Mouse (Mus musculus): ENCODE measurements around the gene Vps35l. TPM values are rescaled to one million over a fixed set of nuclear protein-coding genes. Genes with fewer than 3 reads are reported as not detected.

The Vps35l gene
- total and polyA plus RNA-seq, 2 experiments from 2014 or later = 41.0 to 63.8 TPM

DNA sequence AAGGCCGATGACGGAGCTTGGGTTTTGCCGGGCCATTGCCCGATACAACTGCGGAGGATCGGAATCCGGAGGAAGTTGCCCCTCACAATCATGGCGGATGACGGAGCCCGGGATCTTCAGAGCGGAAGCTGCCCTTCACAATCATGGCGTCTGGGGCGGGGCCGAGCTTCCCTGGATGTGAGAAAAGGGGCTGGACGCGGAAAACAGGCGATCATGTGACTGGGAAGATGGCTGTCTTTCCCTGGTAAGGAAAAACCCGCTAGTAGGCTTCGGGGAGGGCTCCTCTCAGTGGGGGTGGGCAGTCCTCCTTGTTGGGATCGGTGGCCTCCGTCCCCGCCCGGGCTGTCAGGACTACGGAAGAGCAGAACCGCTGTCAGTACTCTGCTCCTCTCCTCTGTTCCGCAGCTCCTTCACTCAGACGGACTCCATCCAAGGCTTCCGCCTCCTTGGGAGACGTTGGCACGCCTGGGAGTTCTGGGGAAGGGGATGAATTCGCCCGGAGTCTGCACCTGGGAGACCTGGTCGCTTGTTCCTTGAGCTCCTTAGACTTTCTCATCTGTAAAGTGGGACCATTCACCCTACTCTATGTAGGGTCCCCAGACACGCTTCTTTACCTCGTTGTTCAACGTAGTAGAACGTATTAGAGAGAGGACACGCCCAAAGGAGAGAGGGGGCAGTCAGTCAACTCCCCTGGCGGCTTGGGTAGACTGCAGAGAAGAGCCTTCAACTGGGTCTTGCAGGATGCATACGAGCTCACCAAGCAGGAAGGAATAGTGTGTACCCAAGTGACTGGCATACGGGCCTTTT, 709 bp downstream of the Vps35l start:
- 3% methylated on average over 41 of the region's 41 CpGs for WGBS
- peaks cover 17% of the 10 kb centered on the region for H3K36me3 ChIP-seq (replicated peaks; ENCODE audit: control insufficient read depth, insufficient read depth, low read length)
- ATAC-seq (ENCODE audit: insufficient read depth, low read depth) = peak; percentile 97
- peak overlapping the region; percentile 67 for H3K9ac ChIP-seq (replicated peaks; ENCODE audit: low read depth, low read length)
- peak overlapping the region; percentile 54; the same call in 1 of the 2 replicates for H3K27ac ChIP-seq (ENCODE audit: low read depth)
- TF ChIP-seq CTCF (IDR thresholded peaks at IDR 0.05; ENCODE audit: low read depth) = no peak
- no peak for TF ChIP-seq EP300 (IDR thresholded peaks at IDR 0.05; ENCODE audit: low read depth)
- DNase-seq (ENCODE audit: low spot score) = peak; percentile 94
- peak overlapping the region; percentile 91 for H3K4me2 ChIP-seq (ENCODE audit: low read depth, low read length)
- H3K27me3 ChIP-seq (ENCODE audit: control insufficient read depth, insufficient read depth, low read length) = no peaks in the 10 kb centered on the region
- peaks cover 9% of the 10 kb centered on the region for H3K4me1 ChIP-seq (ENCODE audit: control insufficient read depth, insufficient read depth)
- peak overlapping the region; percentile 84 for H3K4me3 ChIP-seq (ENCODE audit: low read depth, low read length)
- no peaks in the 10 kb centered on the region for H3K9me3 ChIP-seq (replicated peaks; ENCODE audit: control insufficient read depth, low read length)

DNA sequence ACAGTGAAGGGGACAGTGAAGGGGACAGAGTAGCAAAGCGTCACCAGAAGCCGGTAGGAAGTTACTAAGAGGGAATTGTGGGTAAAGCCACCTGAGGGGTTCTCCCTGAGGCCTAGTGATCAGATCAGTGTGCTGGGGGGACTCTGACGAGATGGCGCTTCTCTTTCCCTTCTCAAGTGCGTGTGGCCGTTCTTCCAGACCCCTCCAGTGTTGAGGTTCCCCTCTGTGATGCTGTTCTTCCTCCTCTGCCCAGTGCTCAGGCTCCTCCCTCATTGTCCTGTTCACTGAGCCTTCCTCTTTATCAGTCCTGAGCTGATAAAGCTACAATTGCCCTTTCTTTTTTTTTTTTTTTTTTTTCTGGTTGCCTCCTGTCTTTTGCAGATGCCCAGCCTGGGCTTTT, 2.3 kb downstream of the Vps35l start:
- Histone ChIP-seq H3K27me3 (ENCODE audit: control insufficient read depth, insufficient read depth, low read length) (no peaks in the 10 kb centered on the region), H3K36me3 (replicated peaks; ENCODE audit: control insufficient read depth, insufficient read depth, low read length) (peaks cover 30% of the 10 kb centered on the region), H3K27ac (ENCODE audit: low read depth) (no peak overlapping the region), H3K4me2 (ENCODE audit: low read depth, low read length) (no peak overlapping the region), H3K4me3 (ENCODE audit: low read depth, low read length) (no peak overlapping the region), H3K9me3 (replicated peaks; ENCODE audit: control insufficient read depth, low read length) (no peaks in the 10 kb centered on the region), H3K9ac (replicated peaks; ENCODE audit: low read depth, low read length) (no peak overlapping the region), H3K4me1 (ENCODE audit: control insufficient read depth, insufficient read depth) (peaks cover 9% of the 10 kb centered on the region)
- ATAC-seq (ENCODE audit: insufficient read depth, low read depth) (no peak), DNase-seq (ENCODE audit: low spot score) (no peak)
- WGBS = 61% methylated on average over 6 of the region's 6 CpGs
- no peak for TF ChIP-seq CTCF (IDR thresholded peaks at IDR 0.05; ENCODE audit: low read depth)
- no peak for TF ChIP-seq EP300 (IDR thresholded peaks at IDR 0.05; ENCODE audit: low read depth)

DNA sequence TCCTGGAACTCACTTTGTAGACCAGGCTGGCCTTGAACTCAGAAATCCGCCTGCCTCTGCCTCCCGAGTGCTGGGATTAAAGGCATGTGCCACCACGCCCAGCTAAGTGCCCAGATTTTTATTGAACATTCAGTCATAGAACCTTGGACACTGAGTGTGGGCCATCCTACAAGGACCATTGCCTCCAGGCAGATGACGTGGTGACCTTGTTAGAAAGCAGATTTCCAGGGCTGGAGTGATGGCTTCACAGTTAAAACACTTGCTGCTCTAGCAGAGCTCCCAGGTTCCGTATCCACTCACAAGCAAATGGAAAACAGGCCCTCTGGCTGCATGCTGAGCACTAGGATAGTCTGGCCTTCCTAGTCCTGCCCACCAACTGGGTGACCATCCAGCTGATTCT, 4.7 kb downstream of the Vps35l start:
- WGBS = 94% methylated on average over 5 of the region's 5 CpGs
- Histone ChIP-seq H3K9me3 (replicated peaks; ENCODE audit: control insufficient read depth, low read length) (no peaks in the 10 kb centered on the region), H3K4me2 (ENCODE audit: low read depth, low read length) (no peak overlapping the region), H3K27me3 (ENCODE audit: control insufficient read depth, insufficient read depth, low read length) (no peaks in the 10 kb centered on the region), H3K4me3 (ENCODE audit: low read depth, low read length) (no peak overlapping the region), H3K9ac (replicated peaks; ENCODE audit: low read depth, low read length) (no peak overlapping the region), H3K27ac (ENCODE audit: low read depth) (no peak overlapping the region), H3K36me3 (replicated peaks; ENCODE audit: control insufficient read depth, insufficient read depth, low read length) (peaks cover 55% of the 10 kb centered on the region), H3K4me1 (ENCODE audit: control insufficient read depth, insufficient read depth) (peaks cover 9% of the 10 kb centered on the region)
- DNase-seq (ENCODE audit: low spot score) (no peak), ATAC-seq (ENCODE audit: insufficient read depth, low read depth) (no peak)
- TF ChIP-seq CTCF (IDR thresholded peaks at IDR 0.05; ENCODE audit: low read depth) = no peak
- no peak for TF ChIP-seq EP300 (IDR thresholded peaks at IDR 0.05; ENCODE audit: low read depth)

DNA sequence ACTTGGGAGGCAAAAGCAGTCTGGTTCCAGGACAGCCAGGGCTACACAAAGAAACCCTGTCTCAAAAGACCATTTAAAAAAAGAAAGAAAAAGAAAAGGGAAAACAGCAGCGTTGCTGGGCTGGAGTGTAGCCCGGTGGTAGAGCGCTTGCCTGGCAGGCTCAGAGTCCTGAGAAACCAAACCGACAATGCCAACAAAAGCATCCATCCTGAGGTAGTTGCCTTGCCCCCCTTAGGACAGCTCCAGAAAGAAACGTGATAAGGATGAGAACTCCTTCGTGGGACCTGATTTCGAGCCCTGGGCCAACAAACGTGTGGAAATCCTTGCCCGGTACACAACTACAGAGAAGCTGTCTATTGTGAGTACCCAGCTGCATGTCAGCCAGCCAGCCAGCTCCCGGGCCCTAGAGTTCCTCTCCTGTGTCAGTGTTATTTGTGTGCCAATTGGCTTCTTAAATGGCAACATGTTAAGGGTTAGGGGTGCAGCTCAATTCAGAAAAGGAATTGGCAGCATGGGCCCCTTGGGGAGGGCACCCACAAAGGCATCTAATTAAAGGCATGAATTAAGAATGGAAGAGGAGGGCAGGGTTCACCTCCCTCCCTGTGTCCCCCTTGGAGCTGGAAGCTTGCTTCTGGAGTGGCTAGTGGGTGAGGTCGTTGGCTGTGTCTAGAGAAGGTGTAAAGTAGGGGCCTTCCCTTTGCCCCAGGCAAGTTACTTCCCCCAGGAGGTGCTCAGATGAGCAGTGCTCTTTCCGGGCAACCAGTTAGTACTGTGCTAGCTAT, 8.1 kb downstream of the Vps35l start:
- no peak overlapping the region for H3K4me3 ChIP-seq (ENCODE audit: low read depth, low read length)
- no peaks in the 10 kb centered on the region for H3K9me3 ChIP-seq (replicated peaks; ENCODE audit: control insufficient read depth, low read length)
- TF ChIP-seq CTCF (IDR thresholded peaks at IDR 0.05; ENCODE audit: low read depth) (no peak), EP300 (IDR thresholded peaks at IDR 0.05; ENCODE audit: low read depth) (no peak)
- H3K4me2 ChIP-seq (ENCODE audit: low read depth, low read length) = no peak overlapping the region
- H3K4me1 ChIP-seq (ENCODE audit: control insufficient read depth, insufficient read depth) = no peaks in the 10 kb centered on the region
- no peaks in the 10 kb centered on the region for H3K27me3 ChIP-seq (ENCODE audit: control insufficient read depth, insufficient read depth, low read length)
- no peak overlapping the region for H3K27ac ChIP-seq (ENCODE audit: low read depth)
- 88% methylated on average over 12 of the region's 12 CpGs for WGBS
- ATAC-seq (ENCODE audit: insufficient read depth, low read depth) = no peak
- no peak for DNase-seq (ENCODE audit: low spot score)
- H3K36me3 ChIP-seq (replicated peaks; ENCODE audit: control insufficient read depth, insufficient read depth, low read length) = peaks cover 85% of the 10 kb centered on the region
- no peak overlapping the region for H3K9ac ChIP-seq (replicated peaks; ENCODE audit: low read depth, low read length)

DNA sequence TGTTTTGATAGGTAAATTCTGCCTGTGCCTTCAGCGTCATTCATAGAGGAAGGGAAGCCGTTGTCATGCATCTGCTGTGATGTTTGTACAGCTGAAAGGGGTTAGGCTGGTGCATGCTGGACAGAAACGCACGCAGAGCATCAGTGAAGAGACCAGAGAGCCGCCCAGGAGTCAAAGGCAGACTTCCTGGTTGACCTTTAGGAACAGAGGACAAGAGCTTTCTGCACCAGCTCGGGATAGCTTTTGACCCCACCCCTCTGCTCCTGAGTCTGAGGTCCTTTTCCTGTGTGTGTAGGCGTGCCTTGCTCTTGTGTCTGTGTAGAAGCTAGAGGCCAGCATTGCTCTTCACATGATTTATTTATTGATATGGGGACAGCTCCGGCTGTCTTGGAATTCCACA, 9.7 kb downstream of the Vps35l start:
- H3K4me1 ChIP-seq (ENCODE audit: control insufficient read depth, insufficient read depth) = no peaks in the 10 kb centered on the region
- H3K4me3 ChIP-seq (ENCODE audit: low read depth, low read length) = no peak overlapping the region
- H3K9me3 ChIP-seq (replicated peaks; ENCODE audit: control insufficient read depth, low read length) = no peaks in the 10 kb centered on the region
- DNase-seq (ENCODE audit: low spot score) (no peak), ATAC-seq (ENCODE audit: insufficient read depth, low read depth) (no peak)
- peaks cover 91% of the 10 kb centered on the region for H3K36me3 ChIP-seq (replicated peaks; ENCODE audit: control insufficient read depth, insufficient read depth, low read length)
- no peak overlapping the region for H3K4me2 ChIP-seq (ENCODE audit: low read depth, low read length)
- H3K27ac ChIP-seq (ENCODE audit: low read depth) = no peak overlapping the region
- WGBS = 75% methylated on average over 8 of the region's 8 CpGs
- H3K27me3 ChIP-seq (ENCODE audit: control insufficient read depth, insufficient read depth, low read length) = no peaks in the 10 kb centered on the region
- TF ChIP-seq CTCF (IDR thresholded peaks at IDR 0.05; ENCODE audit: low read depth) = no peak
- no peak for TF ChIP-seq EP300 (IDR thresholded peaks at IDR 0.05; ENCODE audit: low read depth)
- H3K9ac ChIP-seq (replicated peaks; ENCODE audit: low read depth, low read length) = no peak overlapping the region
